Mouse (Mus musculus) CH12.LX (cell line): ENCODE data around the gene Cfap126.

Experiments used
- CTCF ChIP-seq, 2 experiments: IDR thresholded peaks in 1 of 2; conservative IDR thresholded peaks in 1 of 2; 2 replicates each; pipeline ENCODE4 v1.5.1; 2011 to 2012; ENCODE audit warnings: low read depth in 2 of 2, low read length in 2 of 2, improper control_type of control experiment in 1 of 2, inconsistent platforms in 1 of 2, mild to moderate bottlenecking in 1 of 2, moderate library complexity in 1 of 2
- ELF1 ChIP-seq: IDR thresholded peaks from 2 replicates; pipeline ENCODE4 v1.6.1; 2014; ENCODE audit warnings: low read depth, mild to moderate bottlenecking, inconsistent platforms, low read length, improper control_type of control experiment
- EP300 ChIP-seq: IDR thresholded peaks from 2 replicates; pipeline ENCODE4 v1.6.1; 2011; ENCODE audit warnings: low read length, improper control_type of control experiment
- JUN ChIP-seq: IDR thresholded peaks from 2 replicates; pipeline ENCODE4 v1.6.1; 2011; ENCODE audit warnings: low read depth, mild to moderate bottlenecking, low read length, improper control_type of control experiment, moderate library complexity; ENCODE audit not compliant: insufficient read depth
- MAFK ChIP-seq: IDR thresholded peaks from 2 replicates; pipeline ENCODE4 v1.6.1; 2011; ENCODE audit warnings: low read length, improper control_type of control experiment; ENCODE audit not compliant: insufficient replicate concordance
- MAZ ChIP-seq: IDR thresholded peaks from 2 replicates; pipeline ENCODE4 v1.6.1; 2012; ENCODE audit warnings: low read depth, mild to moderate bottlenecking, inconsistent platforms, low read length, improper control_type of control experiment, moderate library complexity
- MEF2A ChIP-seq: IDR thresholded peaks from 2 replicates; pipeline ENCODE4 v1.6.1; 2014; ENCODE audit warnings: low read depth, mild to moderate bottlenecking, inconsistent platforms, low read length, improper control_type of control experiment, borderline replicate concordance
- POLR2A ChIP-seq: IDR thresholded peaks from 2 replicates; pipeline ENCODE4 v1.6.1; 2011; ENCODE audit warnings: low read depth, mild to moderate bottlenecking, improper control_type of control experiment, low read length
- USF1 ChIP-seq: IDR thresholded peaks from 2 replicates; pipeline ENCODE4 v1.6.1; 2014; ENCODE audit warnings: low read depth, mild to moderate bottlenecking, inconsistent platforms, low read length, improper control_type of control experiment
- ZMIZ1 ChIP-seq: IDR thresholded peaks from 2 replicates; pipeline ENCODE4 v1.6.1; 2012; ENCODE audit warnings: low read depth, mild to moderate bottlenecking, inconsistent platforms, low read length, improper control_type of control experiment
- ZNF384 ChIP-seq: IDR thresholded peaks from 2 replicates; pipeline ENCODE4 v1.6.1; 2012; ENCODE audit warnings: low read depth, low read length, improper control_type of control experiment, inconsistent platforms

DNA sequence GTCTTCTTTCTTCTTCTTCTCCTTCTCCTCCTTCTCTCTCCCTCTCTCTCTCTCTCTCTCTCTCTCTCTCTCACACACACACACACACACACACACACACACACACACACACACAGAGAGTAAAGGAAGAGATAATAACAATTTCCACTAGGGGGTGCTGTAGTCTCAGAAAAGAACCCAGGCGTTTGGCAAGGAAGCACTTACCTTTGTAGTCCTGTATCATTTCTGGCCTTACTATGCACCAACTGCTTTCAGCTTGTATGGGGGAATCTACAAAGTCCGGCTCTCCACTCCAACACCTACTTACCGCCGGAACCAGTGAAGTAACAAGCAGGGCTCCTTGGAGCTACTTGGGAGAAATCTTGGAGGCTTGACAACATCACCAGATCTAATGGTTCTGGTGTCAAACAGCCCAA, 4.6 kb downstream of the Cfap126 start:
- TF ChIP-seq MEF2A (0 out of 2 replicates have a peak, but pooled peaks have one; percentile 48), POLR2A (no peak), ZNF384 (no peak), MAFK (no peak), ZMIZ1 (no peak), EP300 (no peak), JUN (no peak), USF1 (no peak), ELF1 (peak; percentile 59; the same call in 1 of the 2 replicates), MAZ (0 out of 2 replicates have a peak, but pooled peaks have one; percentile 50), CTCF (conservative IDR thresholded peaks at IDR 0.05 in 1 of 2, IDR thresholded peaks at IDR 0.05 in 1 of 2; ENCODE audit: low read depth in 2 of 2, low read length in 2 of 2) (peak in 1 of 2 experiments; percentile 89; a peak in 2 of 4 replicates)
